Mouse (Mus musculus): ENCODE measurements around the gene Gm38431.
A peak's percentile ranks its signal among the peaks of the same experiment; 100 is the strongest.

The Gm38431 gene

DNA sequence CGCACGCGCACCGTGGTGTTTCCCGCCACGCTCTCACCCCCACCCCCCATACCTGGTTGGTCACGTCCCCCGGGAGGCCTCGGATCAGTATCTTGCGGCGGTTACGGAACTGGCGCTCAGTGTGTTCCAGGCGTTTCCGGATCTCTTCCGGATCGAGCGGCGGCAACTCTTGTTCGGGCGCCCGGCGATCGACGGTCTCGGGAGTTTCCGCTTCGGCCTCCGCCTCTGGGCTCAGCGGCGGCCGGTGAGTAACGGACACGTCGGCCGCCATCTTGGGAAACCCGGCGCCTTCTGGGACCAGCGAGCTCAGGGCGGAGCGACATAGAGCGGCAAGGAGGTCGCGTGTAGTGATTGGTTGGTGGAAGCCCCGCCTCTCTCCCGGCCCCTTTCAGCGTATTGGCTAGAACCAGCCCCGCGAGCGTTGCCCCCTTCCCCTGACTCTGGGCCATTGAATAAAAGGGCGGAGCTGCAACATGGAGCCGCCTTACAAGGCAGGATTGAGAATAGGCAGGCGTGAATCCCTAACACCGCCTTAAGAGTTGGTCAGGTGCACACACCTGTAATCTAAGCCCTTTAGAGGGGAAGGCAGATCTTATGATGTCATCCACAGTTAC, at the start of gene Gm38431, which contains the start of gene Raver1:
Gene Gm38431 (minus strand): TSS at position 291 of the 614 bp plus-strand sequence.
Gene Raver1 (minus strand): TSS at position 302 of the 614 bp plus-strand sequence.
- peak; percentile 97 for DNase-seq (ENCODE audit: low read depth)

DNA sequence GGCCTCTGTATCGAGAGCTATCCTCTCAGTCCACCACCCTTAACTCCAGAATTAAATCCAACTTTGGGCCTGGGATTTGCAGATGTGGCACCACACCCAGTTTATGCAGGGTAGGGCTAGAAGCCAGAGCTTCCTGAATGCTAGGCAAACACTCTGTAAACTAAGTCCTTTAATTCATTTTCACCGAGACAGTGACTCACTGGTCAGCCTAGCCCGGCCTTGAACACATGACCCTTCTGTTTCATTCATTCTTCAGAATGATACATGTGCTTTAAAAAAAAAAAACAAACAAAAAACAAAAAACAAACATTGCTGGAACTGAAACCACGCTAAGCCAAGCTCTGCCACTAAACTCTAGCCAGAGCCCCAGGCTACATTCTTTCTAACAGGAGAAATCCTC, 46.6 kb upstream of the Gm38431 start:
- peak; percentile 47 for DNase-seq (ENCODE audit: low read depth)

DNA sequence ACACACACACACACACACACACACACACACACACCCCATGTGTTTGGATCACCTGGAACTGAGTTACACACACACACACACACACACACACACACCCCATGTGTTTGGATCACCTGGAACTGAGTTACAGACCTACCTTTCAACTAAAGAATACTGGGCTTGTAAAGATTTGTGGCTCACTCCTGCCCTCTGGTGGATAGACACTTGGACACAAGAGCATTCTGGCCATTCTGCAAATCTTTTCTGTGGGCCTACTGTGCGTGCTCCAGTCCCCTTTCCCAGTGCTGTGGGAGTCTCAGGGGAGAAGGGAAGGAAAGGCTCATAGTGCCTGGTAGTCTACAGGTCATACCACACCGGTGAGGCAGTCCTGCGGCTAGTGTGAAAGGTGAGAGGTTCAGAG, 45.4 kb upstream of the Gm38431 start:
- peak; percentile 58 for DNase-seq (ENCODE audit: low read depth)

DNA sequence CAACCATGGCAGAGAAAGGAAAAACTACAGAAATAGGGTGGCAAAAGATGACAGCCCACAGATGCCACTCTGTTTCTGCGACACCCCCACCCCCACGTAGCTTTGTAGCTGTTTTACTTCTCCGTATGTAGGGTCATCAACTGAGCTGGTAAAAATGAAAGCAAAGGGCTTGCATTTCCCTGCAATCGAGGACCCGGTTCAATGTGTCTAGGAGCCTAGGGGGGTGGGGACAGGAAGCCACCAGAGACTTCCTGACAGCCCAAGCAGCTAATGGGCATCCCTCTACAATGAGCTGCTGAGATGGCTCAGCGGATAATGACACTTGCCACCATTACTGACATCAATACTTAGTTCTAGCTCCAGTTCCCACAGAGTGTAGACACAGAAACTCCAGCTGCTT, 44.6 kb upstream of the Gm38431 start:
- DNase-seq (ENCODE audit: low read depth): no peak

DNA sequence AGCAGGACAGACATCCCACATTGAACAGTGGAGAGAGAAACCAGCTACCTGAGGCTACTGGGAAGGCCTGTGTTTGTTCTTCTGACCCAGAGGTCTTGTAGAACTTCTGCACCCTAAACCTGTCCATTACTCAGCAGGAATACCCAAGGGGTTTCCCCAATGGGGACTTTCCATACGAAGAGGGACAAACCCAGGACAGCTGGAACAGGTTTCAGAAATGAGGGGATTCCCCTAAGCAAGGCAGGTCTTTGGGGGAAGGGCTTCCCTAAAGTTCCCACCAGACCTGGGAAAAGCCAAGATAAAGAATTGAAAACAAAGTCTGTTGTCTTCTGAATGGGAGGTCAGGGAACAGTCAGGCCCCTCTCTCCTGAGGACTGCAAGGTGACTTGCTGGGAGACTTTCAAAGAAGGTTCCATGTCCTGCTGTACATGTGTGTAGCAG, 44.2 kb upstream of the Gm38431 start:
- DNase-seq (ENCODE audit: low read depth): no peak

DNA sequence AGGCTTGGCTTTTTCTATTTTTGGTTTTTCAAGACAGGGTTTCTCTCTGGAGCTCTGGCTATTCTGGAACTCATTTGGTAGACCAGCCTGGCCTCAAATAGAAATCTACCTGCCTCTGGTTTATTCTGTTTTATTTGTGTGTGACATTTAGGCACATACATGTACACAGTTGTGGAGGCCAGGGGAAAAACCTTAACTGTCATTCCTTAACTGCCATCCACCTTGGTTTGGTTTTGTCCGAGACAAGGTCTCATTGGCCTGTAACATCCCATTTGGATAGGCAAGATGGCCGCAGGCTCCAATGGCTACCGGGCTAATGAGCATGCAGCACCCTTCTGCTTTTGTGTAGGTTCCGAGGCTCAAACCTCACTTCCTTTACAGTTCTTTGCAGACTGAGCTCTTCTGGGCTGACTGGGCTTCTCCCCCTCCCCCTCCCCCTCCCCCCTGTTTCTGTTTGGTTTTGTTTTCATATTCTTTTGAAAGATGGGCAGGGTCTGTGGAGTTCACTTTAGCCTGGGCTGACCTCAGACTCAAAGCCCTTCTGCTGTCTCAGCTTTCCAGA, 43.6 kb upstream of the Gm38431 start:
- DNase-seq (ENCODE audit: low read depth): no peak

DNA sequence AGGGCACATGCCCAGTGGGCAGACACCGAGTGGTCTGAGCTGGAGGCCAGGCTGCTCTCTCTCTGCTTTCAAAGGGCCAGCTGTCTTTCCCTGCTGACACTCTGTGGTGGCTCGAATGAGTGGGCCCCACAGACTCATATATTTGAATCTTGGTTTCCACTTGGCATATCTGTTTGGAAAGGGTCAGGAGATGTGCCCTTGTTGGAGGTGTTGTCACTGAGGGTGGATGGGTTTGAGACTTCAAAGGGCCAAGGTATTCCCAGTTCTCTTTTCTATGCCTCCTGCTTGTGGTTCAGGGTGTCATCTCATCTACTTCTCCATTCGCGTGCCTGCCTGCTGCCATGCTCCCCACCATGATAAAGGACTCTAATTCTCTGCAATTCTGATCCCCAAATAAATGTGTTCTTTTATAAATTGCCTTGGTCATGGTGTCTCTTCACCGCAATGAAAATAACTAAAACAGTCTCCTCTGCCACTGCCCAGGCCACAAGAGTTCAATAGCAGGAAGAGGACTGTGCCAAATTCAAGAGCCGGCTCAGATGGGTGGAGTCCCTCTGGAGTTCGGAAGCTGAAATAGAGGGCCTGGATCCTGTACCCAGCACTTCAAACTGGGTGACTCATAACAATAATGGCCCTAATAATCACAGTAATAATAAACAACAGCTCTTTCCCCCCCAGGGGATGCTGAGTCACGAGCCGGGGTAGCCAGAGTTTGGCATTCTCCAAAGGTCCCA, 43.0 kb upstream of the Gm38431 start:
- peak; percentile 96 for DNase-seq (ENCODE audit: low read depth)

DNA sequence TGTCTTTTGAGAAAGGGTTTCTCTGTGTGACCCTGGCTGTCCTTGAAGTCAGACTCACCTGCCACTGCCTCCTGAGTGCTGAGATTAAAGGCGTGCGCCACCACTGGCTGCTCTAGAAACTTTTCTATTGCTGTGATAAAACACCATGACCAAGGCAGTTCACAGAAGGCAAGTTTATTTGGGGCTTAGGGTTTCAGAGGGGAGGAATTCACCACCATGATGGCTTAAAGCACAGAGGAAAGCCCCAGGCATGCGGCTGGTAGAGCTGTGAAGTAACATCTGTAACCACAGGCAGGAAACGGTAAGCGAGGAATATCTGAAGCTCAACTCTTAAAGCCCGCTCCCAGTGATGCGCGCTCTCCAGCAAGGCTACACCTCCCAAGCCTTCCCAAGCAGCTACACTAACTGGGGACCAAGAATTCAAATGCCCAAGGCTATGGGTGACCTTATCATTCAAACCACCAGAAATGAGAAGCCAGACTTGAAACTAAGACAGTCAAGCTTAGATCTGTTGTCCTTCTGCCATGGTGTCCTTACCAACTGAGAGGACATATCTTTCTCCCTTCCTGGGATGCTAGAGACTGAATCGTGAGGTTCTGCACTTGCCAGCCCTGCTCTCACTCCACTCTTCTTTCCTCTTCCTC, 41.4 kb upstream of the Gm38431 start:
- no peak for DNase-seq (ENCODE audit: low read depth)

DNA sequence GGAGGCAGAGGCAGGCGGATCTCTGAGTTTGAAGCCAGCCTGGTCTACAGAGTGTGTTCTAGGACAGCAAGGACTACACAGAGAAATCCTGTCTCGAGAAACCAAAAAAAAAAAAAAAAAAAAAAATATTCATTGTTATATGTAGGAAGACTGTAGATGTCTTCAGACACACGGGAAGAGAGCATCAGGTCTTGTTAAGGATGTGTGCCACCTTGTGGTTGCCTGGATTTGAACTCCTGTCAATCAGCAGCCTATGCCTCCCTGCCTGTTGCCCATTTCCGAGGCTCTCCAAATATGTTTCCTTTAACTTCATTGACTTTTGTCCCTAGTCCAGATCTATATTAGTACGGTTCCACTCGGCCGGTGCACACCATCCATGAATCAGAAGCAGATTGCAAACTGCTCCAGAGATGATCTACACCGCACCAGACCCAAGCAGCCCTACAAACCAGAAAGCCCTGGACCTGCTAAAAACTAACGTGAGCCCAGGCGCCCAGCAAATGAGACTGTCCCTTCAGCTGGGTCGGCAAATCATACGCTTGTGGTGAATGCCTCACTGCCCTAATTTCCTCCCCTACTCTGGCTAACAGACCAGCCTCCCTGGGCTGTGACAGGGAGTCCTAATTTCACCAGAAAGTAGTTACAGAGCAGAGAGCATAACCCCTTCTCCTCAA, 40.4 kb upstream of the Gm38431 start:
- no peak for DNase-seq (ENCODE audit: low read depth)

DNA sequence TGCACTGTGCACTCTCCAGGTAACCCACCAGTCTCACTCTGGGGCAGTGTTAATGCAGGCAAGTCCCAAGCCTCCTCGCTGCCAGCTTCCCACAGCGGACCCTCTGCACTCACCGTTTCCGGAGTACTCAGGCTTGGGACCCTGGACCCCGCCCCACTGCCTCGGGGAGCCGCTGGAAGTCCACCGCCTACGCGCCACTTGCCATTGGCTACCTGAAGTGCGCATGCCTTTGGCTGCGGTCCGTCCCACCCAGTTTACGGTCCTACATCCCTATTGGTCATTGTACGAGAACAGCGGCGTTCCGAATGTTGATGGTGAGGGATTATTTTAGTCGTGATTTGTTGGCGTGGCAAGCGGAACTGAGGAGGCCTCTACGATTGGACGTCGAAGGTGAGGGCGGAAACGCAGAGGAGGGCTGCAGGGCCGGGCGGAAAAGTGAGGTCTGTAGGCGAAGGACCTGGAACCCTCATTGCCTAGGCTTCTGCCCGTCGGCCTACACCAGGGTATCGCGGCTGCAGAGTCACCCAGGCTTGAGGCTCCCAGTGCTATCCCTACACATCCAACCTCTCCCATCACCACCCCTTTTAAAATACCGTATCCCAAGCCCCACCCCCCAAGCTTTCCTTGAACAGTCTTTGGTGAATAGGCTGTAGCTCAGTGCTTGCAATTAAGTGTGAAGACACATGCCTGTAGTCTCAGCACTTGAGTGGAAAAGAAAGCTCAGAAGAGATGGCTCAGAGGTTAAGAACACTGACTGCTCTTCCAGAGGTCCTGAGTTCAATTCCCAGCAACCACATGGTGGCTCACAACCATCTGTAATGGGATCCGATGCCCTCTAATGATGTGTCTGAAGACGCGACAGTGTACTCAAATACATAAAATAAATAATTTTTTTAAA, 39.5 kb upstream of the Gm38431 start, which contains the start of gene Tyk2:
Gene Tyk2 (minus strand): TSS at position 185 of the 898 bp plus-strand sequence.
- DNase-seq (ENCODE audit: low read depth): peak; percentile 98

DNA sequence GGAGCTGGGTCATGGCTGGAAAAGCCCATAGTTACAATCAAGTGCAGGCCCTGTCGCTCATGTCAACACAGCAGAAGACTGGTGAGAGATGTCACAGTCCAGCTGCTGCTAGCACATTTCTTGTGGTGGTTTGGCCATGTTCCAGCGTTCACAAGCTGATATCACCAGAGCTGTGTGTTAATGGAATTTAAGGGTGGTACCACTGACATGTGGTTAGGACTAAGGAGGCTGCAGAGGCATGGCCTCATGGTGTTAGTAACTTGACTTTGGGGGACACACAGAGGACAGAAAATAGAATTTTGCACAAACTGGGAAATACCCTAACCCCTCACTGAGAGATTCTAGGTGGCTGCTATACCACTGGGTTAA, 34.4 kb upstream of the Gm38431 start:
- DNase-seq (ENCODE audit: low read depth): no peak

DNA sequence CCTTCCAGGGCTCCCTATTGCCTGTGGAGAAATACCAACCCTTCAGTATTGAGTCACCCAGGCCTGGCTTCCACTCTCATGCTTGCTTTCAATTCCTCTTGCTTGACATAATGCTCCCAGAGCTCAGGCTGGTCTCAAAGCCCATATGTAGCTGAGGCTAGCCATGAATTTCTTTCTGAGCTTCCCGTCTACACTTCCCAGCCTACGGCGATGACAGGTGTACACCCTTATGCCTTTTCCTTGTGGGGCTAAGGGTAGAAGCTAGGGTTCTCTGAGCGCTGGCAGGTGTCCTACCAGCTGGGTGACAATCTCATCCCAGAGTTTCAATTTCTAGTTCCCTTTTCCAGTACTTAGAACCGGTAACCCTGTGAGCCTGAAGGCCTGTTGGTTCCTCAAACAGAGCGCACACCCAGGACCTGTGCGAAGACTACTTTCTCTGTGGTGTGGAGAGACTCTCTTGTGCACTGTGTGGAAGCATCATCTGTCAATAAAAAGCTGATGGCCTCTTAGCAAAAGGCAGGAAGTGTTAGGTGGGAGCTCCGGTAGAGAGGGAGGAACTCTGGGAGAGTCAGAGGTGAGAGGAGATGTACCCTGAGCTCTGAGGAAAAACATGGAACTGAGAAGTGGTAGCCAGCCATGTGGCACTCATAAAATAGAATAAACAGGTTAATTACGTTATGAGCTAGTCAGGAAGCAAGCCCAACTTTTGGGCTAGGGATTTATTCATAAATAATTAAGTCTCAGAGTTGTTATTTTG, 33.9 kb upstream of the Gm38431 start:
- no peak for DNase-seq (ENCODE audit: low read depth)

DNA sequence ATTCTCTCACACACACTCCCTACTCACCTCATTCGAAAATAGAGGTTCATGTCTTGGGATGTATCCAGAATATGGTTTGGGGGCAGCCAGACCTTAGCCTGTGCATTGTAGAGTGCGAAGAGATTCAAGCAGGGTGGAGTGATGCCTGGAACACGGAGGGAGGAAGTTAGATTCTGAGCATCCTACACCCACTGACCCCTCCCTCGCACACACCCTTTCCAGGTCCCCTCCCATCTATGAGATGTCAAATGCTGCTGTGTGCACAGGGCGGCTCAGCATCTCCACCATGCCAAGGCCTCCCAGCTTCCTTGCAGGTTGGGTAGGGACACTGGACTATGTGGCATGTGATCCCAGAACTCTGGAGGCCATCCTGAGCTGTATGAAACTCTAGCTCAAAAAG, 33.0 kb upstream of the Gm38431 start:
- DNase-seq (ENCODE audit: low read depth): no peak

DNA sequence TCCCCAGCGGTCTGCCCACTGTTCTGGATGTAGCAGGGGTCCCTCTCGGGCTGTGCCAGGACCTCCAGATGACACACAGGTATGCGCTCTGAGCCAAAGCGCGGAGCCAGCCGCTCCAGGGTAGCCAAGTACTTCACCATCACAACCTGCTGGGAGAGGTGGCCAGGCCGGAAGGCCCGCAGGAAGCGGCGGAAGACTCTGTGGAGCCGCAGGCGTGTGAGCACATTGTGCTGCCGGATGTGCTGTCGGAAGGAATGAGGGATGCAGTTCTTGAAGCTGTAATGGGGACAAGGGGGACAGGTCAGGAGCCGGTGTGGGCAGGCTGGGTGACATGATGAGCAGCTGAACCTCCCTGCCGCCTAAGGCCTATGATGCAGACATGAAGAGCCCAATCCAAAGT, 29.7 kb upstream of the Gm38431 start:
- DNase-seq (ENCODE audit: low read depth): no peak

DNA sequence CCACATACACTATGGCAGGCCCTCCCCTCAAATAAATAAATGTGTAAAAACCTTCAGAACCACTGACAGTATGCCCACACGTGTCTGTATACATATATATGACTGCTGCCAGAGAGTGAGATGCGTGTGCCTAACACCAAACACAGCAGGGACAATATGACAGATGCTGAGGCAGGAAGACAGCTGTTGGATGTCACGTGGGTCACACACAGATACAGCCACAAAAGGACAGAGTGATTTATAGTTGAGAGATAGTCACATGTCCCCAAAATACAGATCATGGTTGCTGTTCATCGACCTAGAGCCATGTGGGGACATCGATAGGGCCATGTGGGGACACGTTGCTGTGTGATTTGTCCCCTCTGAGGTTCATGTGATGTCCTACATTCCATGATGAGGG, 25.3 kb upstream of the Gm38431 start:
- DNase-seq (ENCODE audit: low read depth): no peak

DNA sequence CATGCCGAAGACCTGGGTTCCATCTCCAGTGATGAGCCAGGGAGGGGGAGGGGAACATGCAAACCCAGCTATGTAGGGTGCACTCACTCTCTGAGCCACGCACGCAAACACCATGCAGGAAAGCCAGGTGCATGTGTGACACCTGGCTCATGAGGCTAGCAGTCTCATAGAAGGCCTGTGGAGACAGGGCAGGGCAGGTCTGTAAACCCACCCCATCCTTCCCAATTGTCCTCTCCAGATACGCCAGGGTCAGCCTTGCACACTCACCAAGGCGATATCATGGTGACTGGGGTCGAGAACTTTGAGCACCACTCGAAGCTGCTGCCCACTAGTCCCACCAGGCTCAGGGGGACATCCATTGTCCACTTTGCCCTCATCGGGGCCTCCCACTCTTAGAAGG, 23.3 kb upstream of the Gm38431 start:
- no peak for DNase-seq (ENCODE audit: low read depth)

DNA sequence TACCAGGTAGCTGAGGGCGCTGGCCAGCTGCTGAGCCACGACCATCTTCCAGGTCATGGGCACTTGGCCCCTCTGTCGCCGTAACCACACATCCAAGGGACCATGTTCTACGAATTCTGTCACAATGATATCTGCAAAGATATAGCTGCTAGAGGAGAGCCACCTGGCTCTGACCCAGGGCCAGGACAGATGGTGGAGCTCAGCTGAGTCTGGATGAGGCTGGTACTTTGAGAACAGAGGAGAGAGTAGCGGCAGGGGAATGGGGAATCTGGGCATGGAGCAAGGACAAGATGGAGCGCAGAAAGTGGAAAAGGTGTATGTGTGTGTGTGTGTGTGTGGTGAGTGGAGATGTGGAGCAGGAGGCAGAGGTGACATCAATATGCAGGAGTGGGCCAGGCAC, 22.4 kb upstream of the Gm38431 start:
- no peak for DNase-seq (ENCODE audit: low read depth)

DNA sequence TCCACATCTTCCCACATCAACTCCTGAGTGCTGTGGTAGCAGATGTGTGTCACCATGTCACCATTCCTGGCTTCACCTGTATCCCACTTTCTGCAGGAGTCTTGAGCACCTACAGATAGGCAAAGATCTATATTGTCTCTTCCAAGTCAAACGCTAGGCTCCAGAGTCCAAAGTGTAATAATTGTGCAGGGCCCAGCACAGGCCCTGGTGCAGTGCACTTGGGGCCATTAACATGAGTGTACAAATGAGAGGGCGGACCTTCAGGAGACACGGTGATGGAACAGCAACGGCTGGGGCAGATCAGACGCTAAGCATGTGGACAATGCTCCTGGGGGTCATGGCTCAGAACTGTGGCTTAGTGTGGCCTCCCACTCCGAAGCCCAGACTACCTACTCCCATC, 22.0 kb upstream of the Gm38431 start:
- no peak for DNase-seq (ENCODE audit: low read depth)

DNA sequence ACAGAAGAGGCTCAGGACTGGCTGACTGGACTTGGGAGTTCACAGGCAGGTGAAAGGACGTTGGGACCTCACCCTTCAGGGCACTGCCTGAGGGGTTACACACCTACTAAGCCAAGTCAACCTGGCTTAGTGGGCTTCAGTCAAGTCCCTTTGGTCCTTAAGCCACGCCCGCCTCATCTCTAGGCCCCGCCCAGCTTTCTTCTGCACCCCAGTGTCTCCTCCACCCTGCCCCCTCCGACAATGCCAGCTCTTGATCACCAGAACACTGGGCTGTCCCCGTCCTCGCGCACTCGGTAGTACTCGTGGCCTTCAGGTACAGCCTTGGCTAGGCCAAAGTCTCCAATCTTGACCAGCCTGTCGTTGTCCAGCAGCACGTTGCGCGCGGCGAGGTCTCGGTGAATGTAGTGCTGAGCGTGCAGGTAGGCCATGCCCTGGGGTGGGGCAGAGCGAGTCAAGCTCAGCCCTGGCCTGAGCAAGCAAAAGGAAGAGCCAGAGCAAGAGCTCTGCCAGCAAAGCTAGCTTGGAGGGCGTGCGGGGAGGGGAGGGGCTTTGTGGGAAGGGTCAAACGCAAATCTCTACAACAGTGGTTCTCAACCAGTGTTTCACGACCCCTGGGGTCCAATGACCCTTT, 15.9 kb upstream of the Gm38431 start:
- no peak for DNase-seq (ENCODE audit: low read depth)

Data from fibroblast of lung, adult 2 months (primary cell).